ENCODE assay signal across 8 mouse cellular contexts in the genomic region with DNA sequence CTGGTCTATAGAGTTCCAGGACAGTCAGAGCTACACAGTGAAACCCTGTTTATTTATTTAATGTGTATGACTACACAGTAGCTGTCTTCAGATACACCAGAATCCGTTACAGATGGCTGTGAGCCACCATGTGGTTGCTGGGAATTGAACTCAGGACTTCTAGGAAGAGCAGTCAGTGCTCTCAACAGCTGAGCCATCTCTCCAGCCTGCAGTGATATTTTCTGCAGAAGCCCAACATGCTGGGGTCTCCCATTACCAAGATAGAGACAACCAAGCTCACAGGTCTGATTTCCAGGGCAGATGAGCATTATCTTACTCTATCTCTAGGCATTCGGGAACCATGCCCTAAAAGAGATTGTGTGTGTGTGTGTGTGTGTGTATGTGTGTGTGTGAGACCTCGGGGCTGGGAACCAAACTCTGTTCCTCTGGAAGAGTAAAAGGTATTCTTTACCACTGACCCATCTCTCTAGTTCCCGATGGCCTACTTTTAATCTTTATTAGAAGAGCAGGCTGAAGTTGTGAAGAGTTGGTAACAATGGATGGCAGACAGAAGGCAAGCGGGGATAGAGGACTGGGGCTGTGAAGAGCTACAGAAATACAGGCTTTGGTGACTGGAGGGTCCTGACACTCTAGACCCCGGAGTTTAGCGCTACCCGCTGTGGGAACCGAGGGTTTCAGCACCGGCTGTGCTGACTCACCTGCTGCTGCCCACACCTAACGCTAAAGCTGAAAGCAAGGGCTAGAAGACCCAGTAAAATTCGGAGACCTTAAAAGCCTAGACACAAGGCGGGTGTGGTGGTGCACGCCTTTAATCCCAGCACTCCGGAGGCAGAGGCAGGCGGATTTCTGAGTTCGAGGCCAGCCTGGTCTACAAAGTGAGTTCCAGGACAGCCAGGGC. TPM values are rescaled to one million over a fixed set of nuclear protein-coding genes. Genes with fewer than 3 reads are reported as not detected.
A peak's percentile ranks its signal among the peaks of the same experiment; 100 is the strongest.
DNase-seq lines count a peak whose midpoint lies in the region; ATAC-seq and TF ChIP-seq lines count a peak whose summit lies in the region.

No protein-coding gene starts in this region.

- H3K27me3 ChIP-seq in C2C12 (ENCODE audit: control insufficient read depth, insufficient read depth, insufficient read length) (no peaks in the 10 kb centered on the region), myocyte (ENCODE audit: control insufficient read depth, insufficient read depth, insufficient read length) (no peaks in the 10 kb centered on the region)
- no peaks in the 10 kb centered on the region for H3K27me3 ChIP-seq in intestine, embryonic 15.5 days (replicated peaks)

- peaks cover 8% of the 10 kb centered on the region for H3K36me3 ChIP-seq in C2C12 (ENCODE audit: control insufficient read depth, insufficient read depth)
- peaks cover 15% of the 10 kb centered on the region; the same call in 1 of the 2 replicates for H3K36me3 ChIP-seq in intestine, embryonic 15.5 days
- peaks cover 5% of the 10 kb centered on the region for H3K36me3 ChIP-seq in myocyte (ENCODE audit: control insufficient read depth, insufficient read depth)

- H3K79me3 ChIP-seq in C2C12 (ENCODE audit: low read depth), result peaks cover 14% of the 10 kb centered on the region

- no peak for TF ChIP-seq POLR2A in cortical plate, adult 2 months (IDR thresholded peaks at IDR 0.05; ENCODE audit: extremely low read depth, insufficient read depth, low read length)
- TF ChIP-seq POLR2A in myocyte (IDR thresholded peaks at IDR 0.05; ENCODE audit: insufficient read length, low read depth), result no peak

- 35% methylated on average over 17 of the region's 17 CpGs for WGBS in intestine, embryonic 15.5 days

- ATAC-seq in intestine, embryonic 15.5 days, result no peak

- no peak for TF ChIP-seq CTCF in C2C12 (IDR thresholded peaks at IDR 0.05; ENCODE audit: control insufficient read depth, insufficient read depth, insufficient read length)
- TF ChIP-seq CTCF in cortical plate, adult 2 months (IDR thresholded peaks at IDR 0.05; ENCODE audit: extremely low read depth, insufficient read depth, low read length), result no peak

- peaks cover 43% of the 10 kb centered on the region for H3K79me2 ChIP-seq in C2C12 (ENCODE audit: control insufficient read depth, insufficient read depth)
- H3K79me2 ChIP-seq in myocyte (ENCODE audit: control insufficient read depth, insufficient read depth), result no peaks in the 10 kb centered on the region

- H3K9me3 ChIP-seq in intestine, embryonic 15.5 days, result no peaks in the 10 kb centered on the region

- H3K4me1 ChIP-seq in cortical plate, adult 2 months (ENCODE audit: control insufficient read depth, insufficient read depth, low read length), result peaks cover 6% of the 10 kb centered on the region
- H3K4me1 ChIP-seq in intestine, embryonic 15.5 days (replicated peaks), result peaks cover 34% of the 10 kb centered on the region

- peak overlapping the region; percentile 16 for H3ac ChIP-seq in C2C12 (ENCODE audit: control insufficient read depth, insufficient read length, low read depth)
- peak overlapping the region; percentile 8 for H3ac ChIP-seq in myocyte (ENCODE audit: control insufficient read depth, insufficient read length)

- H3K27ac ChIP-seq in cortical plate, adult 2 months (ENCODE audit: insufficient read depth, low read length), result peak overlapping the region; percentile 85; the same call in 1 of the 2 replicates
- H3K27ac ChIP-seq in intestine, embryonic 15.5 days, result peak overlapping the region; percentile 91

- H3K4me3 ChIP-seq in C2C12 (ENCODE audit: insufficient read depth, poor library complexity, severe bottlenecking) (no peak overlapping the region), myocyte (peak overlapping the region; percentile 71)
- H3K4me3 ChIP-seq in cortical plate, adult 2 months (ENCODE audit: insufficient read depth, low read length), result peak overlapping the region; percentile 47; the same call in 1 of the 2 replicates
- peak overlapping the region; percentile 58 for H3K4me3 ChIP-seq in intestine, embryonic 15.5 days (replicated peaks)

- peak overlapping the region; percentile 81 for H3K4me2 ChIP-seq in intestine, embryonic 15.5 days (replicated peaks)
- H3K4me2 ChIP-seq in myocyte (ENCODE audit: low read depth), result peak overlapping the region; percentile 55

- DNase-seq in heart, adult 11 months, result peak; percentile 86
- DNase-seq in heart, adult 8-10 months (ENCODE audit: low spot score), result no peak
- no peak for DNase-seq in frontal cortex, postnatal 36 days (ENCODE audit: low spot score in 2 of 2)
- DNase-seq in lung, postnatal 4 days, result no peak

- H3K9ac ChIP-seq in intestine, embryonic 15.5 days, result peak overlapping the region; percentile 32; the same call in 1 of the 2 replicates

TF ChIP-seq in C2C12, 6 proteins besides CTCF, POLR2A, EP300 and RAD21:
- TF ChIP-seq CEBPB (IDR thresholded peaks at IDR 0.05; ENCODE audit: low read depth), result no peak
- TF ChIP-seq MAX (IDR thresholded peaks at IDR 0.05), result no peak
- no peak for TF ChIP-seq FOSL1 (IDR thresholded peaks at IDR 0.05; ENCODE audit: insufficient read depth, low read length, poor library complexity, severe bottlenecking)
- TF ChIP-seq MYOD1 (IDR thresholded peaks at IDR 0.05; ENCODE audit: control insufficient read depth, insufficient read length, low read depth), result no peak
- no peak for TF ChIP-seq USF1 (IDR thresholded peaks at IDR 0.05; ENCODE audit: low read depth)
- no peak for TF ChIP-seq MYOG (IDR thresholded peaks at IDR 0.05; ENCODE audit: control insufficient read depth, extremely low read depth, insufficient read length)
TF ChIP-seq in C2C12: peak in this region for 0.

TF ChIP-seq in myocyte, 11 proteins besides CTCF, POLR2A, EP300 and RAD21:
- no peak for TF ChIP-seq USF1 (IDR thresholded peaks at IDR 0.05; ENCODE audit: low read depth)
- no peak for TF ChIP-seq CEBPB (IDR thresholded peaks at IDR 0.05; ENCODE audit: insufficient read depth, poor library complexity, severe bottlenecking)
- no peak for TF ChIP-seq MAX (IDR thresholded peaks at IDR 0.05; ENCODE audit: low read depth)
- TF ChIP-seq E2F4 (IDR thresholded peaks at IDR 0.05; ENCODE audit: insufficient read depth), result no peak
- no peak for TF ChIP-seq SRF (IDR thresholded peaks at IDR 0.05; ENCODE audit: control insufficient read depth, insufficient read length, low read depth)
- TF ChIP-seq TCF12 (IDR thresholded peaks at IDR 0.05; ENCODE audit: insufficient read depth, poor library complexity, severe bottlenecking), result no peak
- no peak for TF ChIP-seq TCF3 (IDR thresholded peaks at IDR 0.05; ENCODE audit: insufficient read length, low read depth)
- no peak for TF ChIP-seq MYOG (IDR thresholded peaks at IDR 0.05; ENCODE audit: control insufficient read depth in 1 of 3, insufficient read depth in 1 of 3, insufficient read length in 2 of 3, low read depth in 2 of 3)

RNA-seq across cellular contexts. Expression of gene Brat1, which starts 1.1 kb away (rescaled TPM):
- 1 to 10 TPM; 6.7 to 8.2 (median 7.8) TPM for total RNA-seq in heart, adult 8-10 months (2022)
- 9.4 TPM for polyA plus RNA-seq in C2C12 (2012; fragmentation: generic; extraction: Trizol)
- 25.2 and 25.5 TPM in 2 replicates for polyA plus RNA-seq in cortical plate, adult 2 months (2012; rRNA removed)
- 18.9 and 20.3 TPM in 2 replicates for polyA plus RNA-seq in intestine, embryonic 15.5 days (2015; fragmentation: Nextera tagmentation; extraction: Ambion mirVana)
- 14.2 TPM for polyA plus RNA-seq in myocyte (2012; fragmentation: generic; extraction: Trizol)

RNA-seq across cellular contexts. Expression of gene Iqce, which starts 1.6 kb away (rescaled TPM):
- total RNA-seq in heart, adult 8-10 months (2022), result 1 to 10 TPM; 4.5 to 7.8 (median 5.6) TPM
- 7.5 TPM for polyA plus RNA-seq in C2C12 (2012; fragmentation: generic; extraction: Trizol)
- polyA plus RNA-seq in cortical plate, adult 2 months (2012; rRNA removed), result 57.9 and 60.6 TPM in 2 replicates
- polyA plus RNA-seq in intestine, embryonic 15.5 days (2015; fragmentation: Nextera tagmentation; extraction: Ambion mirVana), result 18.8 and 19.4 TPM in 2 replicates
- 4.8 TPM for polyA plus RNA-seq in myocyte (2012; fragmentation: generic; extraction: Trizol)

RNA-seq across cellular contexts. Expression of gene Amz1, which starts 20.2 kb away (rescaled TPM):
- total RNA-seq in heart, adult 8-10 months (2022), result under 1 TPM; 0.31 to 0.35 (median 0.34) TPM
- polyA plus RNA-seq in C2C12 (2012; fragmentation: generic; extraction: Trizol), result 0.43 TPM
- polyA plus RNA-seq in cortical plate, adult 2 months (2012; rRNA removed), result 8.3 and 9.3 TPM in 2 replicates
- 1.1 TPM in 2 replicates for polyA plus RNA-seq in intestine, embryonic 15.5 days (2015; fragmentation: Nextera tagmentation; extraction: Ambion mirVana)
- polyA plus RNA-seq in myocyte (2012; fragmentation: generic; extraction: Trizol), result 1.2 TPM

RNA-seq across cellular contexts. Expression of gene Ttyh3, which starts 54.9 kb away (rescaled TPM):
- 10 to 100 TPM in 2 of 4 experiments, 1 to 10 TPM in 2; 8.8 to 11.5 (median 9.9) TPM for total RNA-seq in heart, adult 8-10 months (2022)
- polyA plus RNA-seq in C2C12 (2012; fragmentation: generic; extraction: Trizol) (46.0 TPM), myocyte (2012; fragmentation: generic; extraction: Trizol) (23.8 TPM)
- 114 and 119 TPM in 2 replicates for polyA plus RNA-seq in cortical plate, adult 2 months (2012; rRNA removed)
- polyA plus RNA-seq in intestine, embryonic 15.5 days (2015; fragmentation: Nextera tagmentation; extraction: Ambion mirVana), result 34.5 and 34.7 TPM in 2 replicates
